Mouse (Mus musculus): ENCODE measurements around the gene Vmn1r57.
"Not testable (repeated sequence)": the region's sequence is repeated elsewhere in the genome, so short reads cannot be mapped to it uniquely, and the experiment has no call there.

Gene Vmn1r57

DNA sequence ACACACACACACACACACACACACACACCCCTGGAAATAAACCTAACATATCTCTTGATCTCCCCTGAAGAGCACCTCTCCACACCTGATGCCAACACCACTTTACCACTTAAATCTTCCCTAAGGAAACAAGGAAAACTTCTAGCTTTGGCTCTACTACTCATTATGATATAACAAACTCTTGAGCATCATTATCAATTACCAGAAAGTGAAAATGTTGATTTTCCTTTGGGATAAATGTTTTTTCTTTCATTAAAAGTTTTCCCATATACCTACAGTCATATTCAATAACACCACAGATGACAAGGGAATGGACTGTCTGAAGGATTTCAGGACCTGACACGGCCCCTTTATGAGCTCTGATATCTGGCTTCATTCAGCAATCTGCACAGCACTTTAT is at the start of gene Vmn1r57:
Gene Vmn1r57, plus strand, starts transcription at position 301 of the 400 bp plus-strand sequence.
- not testable (repeated sequence) for DNase-seq

DNA sequence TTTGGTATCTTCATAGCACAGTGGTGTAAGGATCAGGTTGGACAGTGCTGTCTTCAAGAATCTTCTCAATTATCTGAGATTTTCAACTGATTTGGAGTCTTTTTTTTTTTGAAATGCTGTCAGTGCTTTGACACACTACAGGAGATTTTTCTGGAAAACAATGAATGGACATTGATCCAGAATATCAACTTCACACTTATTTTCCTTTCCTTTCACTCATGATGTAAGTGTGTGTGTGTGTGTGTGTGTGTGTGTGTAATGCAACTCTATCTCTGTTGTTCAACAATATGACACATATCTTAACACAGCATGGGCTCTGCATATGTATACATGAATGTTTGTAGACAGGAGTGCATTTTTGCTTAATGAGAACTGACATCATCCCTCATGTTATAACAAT is 21.6 kb upstream of the Vmn1r57 start, which contains the start of gene Vmn1r56:
Gene Vmn1r56, minus strand, starts transcription at position 101 of the 400 bp plus-strand sequence.
- not testable (repeated sequence) for DNase-seq

DNA sequence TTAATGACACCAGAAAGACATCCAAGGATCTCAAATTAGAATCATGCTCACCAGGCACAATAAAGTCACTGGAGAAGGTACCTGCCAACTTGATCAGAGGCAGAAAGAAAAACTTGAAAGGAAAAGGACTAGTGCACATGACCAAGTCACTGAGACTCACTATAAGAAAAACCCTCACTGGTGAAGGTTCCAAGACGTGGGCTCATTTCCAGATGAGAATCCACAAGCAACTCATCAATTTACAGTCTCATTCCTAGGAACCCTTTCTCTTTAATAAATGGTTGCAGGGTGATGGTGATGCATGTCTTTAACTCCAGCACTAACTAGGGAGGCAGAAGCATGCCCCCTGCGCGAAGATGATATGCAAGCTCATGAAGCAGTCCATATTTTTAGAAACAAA is 44.8 kb downstream of the Vmn1r57 start:
- no peak for DNase-seq
